Mouse (Mus musculus) embryo, embryonic 10 days (tissue): Measurements from ENCODE around the gene Vps13d.

Experiments
- DNase-seq: peaks from one replicate; pipeline ENCODE4 v3.0.0-alpha.2; 2015; ENCODE audit warnings: low spot score

The Vps13d gene

GRCm38 (mm10) chr4:145194559-145195162 lies at the start of gene Vps13d:
Vps13d (minus strand) TSS chr4:145195005.
- DNase-seq = peak; percentile 98

GRCm38 (mm10) chr4:145242719-145243350 lies 48.0 kb upstream of the Vps13d start:
- DNase-seq = no peak

GRCm38 (mm10) chr4:145240723-145241231 lies 46.0 kb upstream of the Vps13d start:
- no peak for DNase-seq

GRCm38 (mm10) chr4:145239049-145239830 lies 44.4 kb upstream of the Vps13d start:
- no peak for DNase-seq

GRCm38 (mm10) chr4:145236027-145236426 lies 41.2 kb upstream of the Vps13d start:
- DNase-seq = no peak

GRCm38 (mm10) chr4:145233487-145234228 lies 38.9 kb upstream of the Vps13d start:
- DNase-seq = no peak

- DNase-seq = no peak
Measured at GRCm38 (mm10) chr4:145231732-145232131, 36.9 kb upstream of the Vps13d start.

GRCm38 (mm10) chr4:145230647-145231046 lies 35.8 kb upstream of the Vps13d start:
- no peak for DNase-seq

GRCm38 (mm10) chr4:145229524-145230163 lies 34.8 kb upstream of the Vps13d start:
- DNase-seq = no peak

- DNase-seq = no peak
Measured at GRCm38 (mm10) chr4:145229051-145229450, 34.2 kb upstream of the Vps13d start.

GRCm38 (mm10) chr4:145224613-145225012 lies 29.8 kb upstream of the Vps13d start:
- no peak for DNase-seq

- DNase-seq = no peak
Measured at GRCm38 (mm10) chr4:145222064-145222463, 27.3 kb upstream of the Vps13d start.

GRCm38 (mm10) chr4:145221379-145221778 lies 26.6 kb upstream of the Vps13d start:
- DNase-seq = no peak

- DNase-seq = no peak
Measured at GRCm38 (mm10) chr4:145220001-145220400, 25.2 kb upstream of the Vps13d start.

- DNase-seq = no peak
Measured at GRCm38 (mm10) chr4:145219240-145219985, 24.6 kb upstream of the Vps13d start.

GRCm38 (mm10) chr4:145217837-145218236 lies 23.0 kb upstream of the Vps13d start:
- DNase-seq = no peak

GRCm38 (mm10) chr4:145217046-145217445 lies 22.2 kb upstream of the Vps13d start:
- no peak for DNase-seq

- DNase-seq = no peak
Measured at GRCm38 (mm10) chr4:145215396-145215795, 20.6 kb upstream of the Vps13d start.

- DNase-seq = peak; percentile 24
Measured at GRCm38 (mm10) chr4:145214786-145215174, 20.0 kb upstream of the Vps13d start.

- peak; percentile 88 for DNase-seq
Measured at GRCm38 (mm10) chr4:145213999-145214785, 19.4 kb upstream of the Vps13d start.
